Mouse (Mus musculus) adrenal gland, adult 8-10 months (tissue): ENCODE measurements around the gene Snx6. TPM values are rescaled to one million over a fixed set of nuclear protein-coding genes. Genes with fewer than 3 reads are reported as not detected.

ENCODE experiments used
- DNase-seq: peaks from one replicate; pipeline ENCODE4 v3.0.0; 2022
- total RNA-seq, 4 experiments: library from RNA; stranded (reverse); gene quantifications; 2 replicates each; pipeline ENCODE4 v1.2.4; 2022

Gene Snx6
- total RNA-seq, 4 experiments from 2014 or later = 59.4 to 81.4 (median 72.3) TPM

DNA sequence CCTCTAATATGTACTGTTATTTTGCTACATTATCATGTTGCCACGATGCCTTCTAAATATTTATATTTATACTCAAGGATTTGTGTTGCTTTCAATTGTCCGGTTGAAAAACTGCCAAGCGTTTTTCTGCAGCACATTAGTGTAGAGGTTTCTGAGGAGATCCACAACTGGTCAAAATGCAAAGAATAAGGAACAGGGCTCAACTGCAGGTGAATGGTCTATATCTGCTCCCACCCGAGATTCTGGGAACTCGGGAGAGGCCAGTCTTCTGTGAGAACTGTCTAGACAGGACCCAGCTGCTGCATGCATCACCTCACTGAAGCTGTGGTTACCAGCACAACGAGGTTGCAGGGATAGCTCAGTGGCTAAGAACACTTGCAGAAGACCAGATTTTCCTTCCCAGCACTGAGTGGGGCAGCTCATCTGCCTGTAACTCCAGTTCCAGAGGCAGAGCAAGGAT, 97.7 kb downstream of the Snx6 start:
- DNase-seq = no peak

DNA sequence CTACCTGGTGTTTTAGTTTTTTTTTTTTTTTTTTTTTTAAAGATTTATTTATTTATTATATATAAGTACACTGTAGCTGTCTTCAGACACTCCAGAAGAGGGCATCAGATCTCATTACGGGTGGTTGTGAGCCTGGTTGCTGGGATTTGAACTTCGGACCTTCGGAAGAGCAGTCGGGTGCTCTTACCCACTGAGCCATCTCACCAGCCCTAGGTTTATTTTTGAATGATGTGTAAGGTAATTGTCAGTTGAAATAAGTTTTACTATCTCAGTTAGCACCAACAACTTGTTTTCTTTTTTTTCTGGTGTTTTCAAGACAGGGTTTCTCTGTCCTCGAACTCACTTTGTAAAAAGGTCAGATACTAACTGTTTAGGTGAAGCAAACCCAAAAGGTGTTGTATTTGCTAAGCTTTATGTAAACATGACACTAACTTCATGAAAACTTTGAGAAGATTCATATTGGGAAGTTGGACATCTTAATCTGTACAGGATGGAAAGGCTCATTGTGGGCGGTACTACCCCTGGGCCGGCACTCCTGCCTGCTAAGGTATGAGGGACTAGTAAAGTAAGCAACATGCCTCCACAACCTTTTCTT, 98.4 kb downstream of the Snx6 start:
- no peak for DNase-seq

Other genes starting within 250 kb of the Snx6 start
- gene Sptssa, start 139.1 kb downstream of the Snx6 start, total RNA-seq = 100 to 1,000 TPM in 2 of 4 experiments, 10 to 100 TPM in 2; 75.7 to 119 (median 102) TPM
- gene Eapp, start 99.8 kb downstream of the Snx6 start, total RNA-seq = 10 to 100 TPM; 29.9 to 39.0 (median 33.6) TPM
- 100 to 1,000 TPM; 123 to 143 (median 139) TPM for gene Cfl2, start 67.2 kb upstream of the Snx6 start, total RNA-seq
- not detected for gene Gm20403, start 190.8 kb upstream of the Snx6 start, total RNA-seq
- 10 to 100 TPM; 10.4 to 17.8 (median 14.6) TPM for gene Baz1a, start 218.6 kb upstream of the Snx6 start, total RNA-seq